Mouse (Mus musculus): ENCODE measurements around the gene Crbn.

Crbn gene

GRCm38 (mm10) chr6:106765892-106766291 lies 34.0 kb downstream of the Crbn start:
- no peak for DNase-seq (ENCODE audit: low read depth, low spot score)

- DNase-seq (ENCODE audit: low read depth, low spot score): no peak
These were observed 38.4 kb downstream of the Crbn start for GRCm38 (mm10) chr6:106761486-106761885.

- no peak for DNase-seq (ENCODE audit: low read depth, low spot score)
These were observed 39.2 kb downstream of the Crbn start for GRCm38 (mm10) chr6:106760473-106761218.

- DNase-seq (ENCODE audit: low read depth, low spot score): no peak
These were observed 41.6 kb downstream of the Crbn start for GRCm38 (mm10) chr6:106758299-106758698.

- no peak for DNase-seq (ENCODE audit: low read depth, low spot score)
These were observed 49.6 kb downstream of the Crbn start for GRCm38 (mm10) chr6:106750291-106750690.

GRCm38 (mm10) chr6:106748887-106749388 lies 50.9 kb downstream of the Crbn start, which contains the start of gene Il5ra:
Gene Il5ra (minus strand): TSS chr6:106749037.
- no peak for DNase-seq (ENCODE audit: low read depth, low spot score)

- DNase-seq (ENCODE audit: low read depth, low spot score): no peak
These were observed 52.1 kb downstream of the Crbn start for GRCm38 (mm10) chr6:106747804-106748203.

- no peak for DNase-seq (ENCODE audit: low read depth, low spot score)
These were observed 52.6 kb downstream of the Crbn start for GRCm38 (mm10) chr6:106747251-106747650.

GRCm38 (mm10) chr6:106745673-106746394 lies 54.0 kb downstream of the Crbn start:
- no peak for DNase-seq (ENCODE audit: low read depth, low spot score)

- no peak for DNase-seq (ENCODE audit: low read depth, low spot score)
These were observed 56.2 kb downstream of the Crbn start for GRCm38 (mm10) chr6:106743556-106744233.

GRCm38 (mm10) chr6:106740244-106740825 lies 59.5 kb downstream of the Crbn start:
- DNase-seq (ENCODE audit: low read depth, low spot score): no peak

- DNase-seq (ENCODE audit: low read depth, low spot score): no peak
These were observed 61.6 kb downstream of the Crbn start for GRCm38 (mm10) chr6:106738229-106738628.

GRCm38 (mm10) chr6:106732563-106732962 lies 67.3 kb downstream of the Crbn start:
- no peak for DNase-seq (ENCODE audit: low read depth, low spot score)

Data from telencephalon, adult 2 months (tissue).